Mouse (Mus musculus): ENCODE results near the gene Lipa. TPM values are rescaled to one million over a fixed set of nuclear protein-coding genes. Genes with fewer than 3 reads are reported as not detected.

Lipa gene
- polyA plus RNA-seq, 1 experiment from 2014 or later, result 29.8 TPM

DNA sequence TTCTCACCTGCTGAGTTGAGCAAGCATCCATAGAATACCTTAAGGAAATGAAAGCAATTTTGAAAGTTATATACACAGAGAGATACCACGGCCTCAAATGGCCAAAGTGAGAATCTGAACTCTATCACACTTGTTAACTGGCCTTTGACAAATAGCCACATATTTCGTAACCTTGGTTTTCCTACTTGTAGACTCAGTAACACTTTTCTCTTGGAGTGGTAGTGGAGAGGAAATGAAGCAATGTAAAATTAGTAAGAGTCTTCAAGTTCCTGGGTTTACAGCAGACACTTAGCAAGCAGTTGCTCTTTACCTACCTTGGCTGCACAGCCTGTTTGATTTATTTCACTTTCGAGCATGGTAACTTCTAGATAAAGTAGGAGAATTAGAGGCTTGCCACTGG lies 82.5 kb downstream of the Lipa start:
- Histone ChIP-seq H3K9ac (no peak overlapping the region), H3K27me3 (replicated peaks) (no peaks in the 10 kb centered on the region), H3K27ac (no peak overlapping the region), H3K4me1 (no peaks in the 10 kb centered on the region), H3K9me3 (no peaks in the 10 kb centered on the region), H3K36me3 (no peaks in the 10 kb centered on the region), H3K4me3 (replicated peaks) (no peak overlapping the region), H3K4me2 (no peak overlapping the region)
- ATAC-seq (ENCODE audit: insufficient read depth, low FRiP score, low read depth), result no peak
- WGBS, result 71% methylated on average over 3 of the region's 3 CpGs

Other genes with a start within 250 kb of the Lipa start
- 4.9 TPM in 2 replicates for gene Fas, start 236.8 kb downstream of the Lipa start, polyA plus RNA-seq (2015; fragmentation: Nextera tagmentation; extraction: Ambion mirVana)
- 2.6 and 3.5 TPM in 2 replicates for gene Ch25h, start 52.3 kb downstream of the Lipa start, polyA plus RNA-seq (2015; fragmentation: Nextera tagmentation; extraction: Ambion mirVana)
- gene Ifit2, start 23.2 kb upstream of the Lipa start, polyA plus RNA-seq (2015; fragmentation: Nextera tagmentation; extraction: Ambion mirVana), result 5.5 and 6.2 TPM in 2 replicates
- gene Ifit3, start 56.1 kb upstream of the Lipa start, polyA plus RNA-seq (2015; fragmentation: Nextera tagmentation; extraction: Ambion mirVana), result 0.84 and 1.0 TPM in 2 replicates
- 0.17 and 0.28 TPM in 2 replicates for gene Ifit1bl1, start 74.5 kb upstream of the Lipa start, polyA plus RNA-seq (2015; fragmentation: Nextera tagmentation; extraction: Ambion mirVana)
- 0.13 and 0.17 TPM in 2 replicates for gene Ifit3b, start 80.5 kb upstream of the Lipa start, polyA plus RNA-seq (2015; fragmentation: Nextera tagmentation; extraction: Ambion mirVana)
- 0.80 and 0.86 TPM in 2 replicates for gene Ifit1bl2, start 113.3 kb upstream of the Lipa start, polyA plus RNA-seq (2015; fragmentation: Nextera tagmentation; extraction: Ambion mirVana)
- 1.2 and 2.9 TPM in 2 replicates for gene Ifit1, start 113.4 kb upstream of the Lipa start, polyA plus RNA-seq (2015; fragmentation: Nextera tagmentation; extraction: Ambion mirVana)
- gene Slc16a12, start 219.8 kb upstream of the Lipa start, polyA plus RNA-seq (2015; fragmentation: Nextera tagmentation; extraction: Ambion mirVana), result 5.5 and 6.8 TPM in 2 replicates